Comparison of ENCODE assay signal across 13 mouse cellular contexts in the genomic region with DNA sequence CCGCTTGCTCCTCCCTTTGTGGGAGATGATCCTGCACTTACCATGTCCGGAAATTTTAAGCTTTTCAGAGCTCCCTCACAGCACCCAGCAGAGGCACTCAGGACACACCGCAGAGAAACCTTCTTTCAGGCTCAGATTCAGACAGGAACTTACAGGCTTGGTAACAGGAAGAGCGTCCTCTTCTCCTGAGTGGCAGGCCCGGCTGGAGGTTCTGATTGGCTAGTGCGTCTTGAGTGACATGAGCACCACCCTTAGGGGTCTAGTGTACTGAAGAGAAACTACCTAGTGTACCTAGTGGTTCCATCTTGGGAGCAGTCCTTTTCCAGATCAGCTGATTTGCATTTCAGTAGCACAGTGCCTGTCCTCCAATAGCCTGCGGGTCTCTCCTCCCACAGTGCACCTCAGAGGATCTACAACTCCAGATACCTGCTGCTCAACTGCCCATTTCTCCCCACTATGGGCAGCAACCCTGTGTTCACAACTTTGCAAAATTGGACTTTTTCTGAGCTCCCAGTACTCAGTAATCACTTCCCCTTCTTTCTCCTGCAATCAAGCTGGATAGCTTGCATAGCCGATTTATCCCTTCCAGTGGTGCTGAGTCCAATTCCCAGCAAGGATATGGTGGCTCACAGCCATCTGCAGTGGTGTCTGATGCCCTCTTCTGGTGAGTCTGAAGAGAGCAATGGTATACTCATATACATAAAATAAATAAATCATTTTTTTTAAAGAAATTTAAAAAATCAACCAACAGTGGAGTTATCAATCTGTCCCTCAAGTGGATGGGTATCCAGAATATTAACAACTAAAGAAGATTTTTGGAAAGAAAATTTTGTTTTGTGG. TPM values are rescaled to one million over a fixed set of nuclear protein-coding genes. Genes with fewer than 3 reads are reported as not detected.
DNase-seq lines count a peak whose midpoint lies in the region; ATAC-seq and TF ChIP-seq lines count a peak whose summit lies in the region.
"Not testable (repeated sequence)": the region's sequence is repeated elsewhere in the genome, so short reads cannot be mapped to it uniquely, and the experiment has no call there.
"Had no signal": no experiment of that assay in that cellular context is flagged by ENCODE, and none has a peak within 500 bp of the region (broad histone marks: within the 10 kb centered on the region; RNA-seq: fewer than 3 reads in every experiment).

Gene Zfp345 (minus strand): TSS at position 153 of the 840 bp plus-strand sequence.

- H3K4me3 ChIP-seq in ES-Bruce4 (ENCODE audit: low read depth, low read length), result peak within 1 kb of the TSS; percentile 90
- H3K4me3 ChIP-seq in layer of hippocampus, adult 2 months, result not testable (repeated sequence)

- peak within 1 kb of the TSS; percentile 48; the same call in 1 of the 2 replicates for H3K9ac ChIP-seq in ES-Bruce4 (ENCODE audit: low read depth, poor library complexity, severe bottlenecking)

- not testable (repeated sequence) for TF ChIP-seq EP300 in ES-Bruce4 (IDR thresholded peaks at IDR 0.05; ENCODE audit: insufficient read depth, low read depth, low read length)

- not testable (repeated sequence) for H3K27me3 ChIP-seq in ES-Bruce4 (ENCODE audit: control insufficient read depth, insufficient read depth, low read length, poor library complexity, severe bottlenecking)

- not testable (repeated sequence) for H3K36me3 ChIP-seq in ES-Bruce4 (ENCODE audit: control insufficient read depth, insufficient read depth, low read length, poor library complexity, severe bottlenecking)

- peak; percentile 92 for DNase-seq in ZHBTc4 (ENCODE audit: low read depth, low spot score)
- DNase-seq in cerebellum, adult 9-11 months, result peak; percentile 3
- DNase-seq in layer of hippocampus, adult 2 months (ENCODE audit: low spot score in 2 of 2), result not testable (repeated sequence)
- peak; percentile 7 for DNase-seq in lung, postnatal 10 days
- DNase-seq in spleen, postnatal 36 days (ENCODE audit: low spot score in 2 of 2), result peak; percentile 22 to 28

- ATAC-seq in hematopoietic stem cell, adult 5-6 weeks (replicated peaks in 1 of 2; ENCODE audit: insufficient read depth in 1 of 2, low FRiP score in 2 of 2, low TSS enrichment in 1 of 2, low read depth in 1 of 2, poor library complexity in 2 of 2, severe bottlenecking in 2 of 2), result peak; percentile 22 to 32; a peak in 2 of 4 replicates

- H3K9me3 ChIP-seq in ES-Bruce4 (replicated peaks; ENCODE audit: control insufficient read depth, insufficient read depth, low read length, poor library complexity, severe bottlenecking), result not testable (repeated sequence)

- not testable (repeated sequence) for H3K4me1 ChIP-seq in ES-Bruce4 (ENCODE audit: control insufficient read depth, insufficient read depth, low read length)

- peak within 1 kb of the TSS; percentile 51 for H3K27ac ChIP-seq in ES-Bruce4 (ENCODE audit: insufficient read depth, low read length)
- H3K27ac ChIP-seq in layer of hippocampus, adult 2 months, result not testable (repeated sequence)

- not testable (repeated sequence) for TF ChIP-seq POLR2A in ES-Bruce4 (IDR thresholded peaks at IDR 0.05; ENCODE audit: insufficient read depth, low read length)

- peak; percentile 44 for TF ChIP-seq CTCF in ES-Bruce4 (IDR thresholded peaks at IDR 0.05; ENCODE audit: low read depth, low read length)
- TF ChIP-seq CTCF in layer of hippocampus, adult 2 months (conservative IDR thresholded peaks at IDR 0.05), result peak; percentile 48

RNA-seq across cellular contexts. Expression of gene Zfp345, which starts in this region (rescaled TPM):
- polyA plus RNA-seq in ES-Bruce4 (2011; ENCODE audit: insufficient read depth, insufficient read length, low read depth, missing spikeins), result 7.8 and 8.6 TPM in 2 replicates
- total RNA-seq in hematopoietic stem cell, adult 5-6 weeks (2017), result 0.30 TPM in 1 of 2 replicates, not detected in the other
- under 1 TPM in 1 of 2 experiments, not detected in 1; 0.26 TPM for total RNA-seq in layer of hippocampus, adult 2 months (2021)
- polyA plus RNA-seq: cortical plate, adult 2 months; embryonic facial prominence, embryonic 15.5 days; forebrain, embryonic 13.5 days; kidney, adult 2 months; liver, postnatal 0 days; midbrain, embryonic 12.5 days had no signal

Comparison
In these comparisons a context has a peak if more than half of its experiments do, and no peak if none do; other contexts are left out.
1. Peak in ATAC-seq in hematopoietic stem cell, adult 5-6 weeks; RNA of the gene not detected or under 1 TPM.